Mouse (Mus musculus): Measurements from ENCODE around the gene Wdr60. TPM values are rescaled to one million over a fixed set of nuclear protein-coding genes. Genes with fewer than 3 reads are reported as not detected.

Wdr60 gene
- polyA plus RNA-seq, 1 experiment from 2014 or later = 18.1 TPM

DNA sequence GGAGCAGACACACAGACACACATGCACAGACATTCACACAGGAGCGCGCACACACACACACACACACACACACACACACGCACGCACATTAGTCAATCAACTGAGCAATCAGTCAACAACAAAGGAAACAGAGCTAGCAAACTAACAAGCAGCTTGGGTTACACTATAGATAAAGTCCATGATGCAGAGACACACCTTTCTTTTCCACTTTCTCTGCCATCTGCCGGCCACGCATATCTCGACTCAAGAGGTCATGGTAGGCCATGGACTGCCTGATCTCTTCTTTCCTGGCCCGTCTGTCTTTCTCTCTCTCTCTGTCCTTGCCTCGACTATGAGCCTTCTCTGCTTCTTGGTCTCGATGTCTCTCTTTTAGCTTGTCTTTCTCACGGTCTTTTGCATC lies 7.2 kb downstream of the Wdr60 start:
- Histone ChIP-seq H3K4me1 (replicated peaks; ENCODE audit: control insufficient read depth, insufficient read depth, low read length) (no peaks in the 10 kb centered on the region), H3K36me3 (ENCODE audit: control insufficient read depth, insufficient read depth, low read length) (no peaks in the 10 kb centered on the region; the same call in 1 of the 2 replicates), H3K9ac (ENCODE audit: low read length) (no peak overlapping the region), H3K27me3 (ENCODE audit: control insufficient read depth, insufficient read depth, low read length) (no peaks in the 10 kb centered on the region), H3K4me2 (ENCODE audit: low read depth, low read length, severe bottlenecking) (no peak overlapping the region), H3K27ac (ENCODE audit: low read depth, low read length) (no peak overlapping the region), H3K9me3 (ENCODE audit: control insufficient read depth, low read length) (no peaks in the 10 kb centered on the region), H3K4me3 (ENCODE audit: low read depth, low read length) (no peak overlapping the region)
- 87% methylated on average over 11 of the region's 11 CpGs for WGBS
- ATAC-seq (replicated peaks; ENCODE audit: low FRiP score) = no peak
- DNase-seq (ENCODE audit: low spot score) = no peak

DNA sequence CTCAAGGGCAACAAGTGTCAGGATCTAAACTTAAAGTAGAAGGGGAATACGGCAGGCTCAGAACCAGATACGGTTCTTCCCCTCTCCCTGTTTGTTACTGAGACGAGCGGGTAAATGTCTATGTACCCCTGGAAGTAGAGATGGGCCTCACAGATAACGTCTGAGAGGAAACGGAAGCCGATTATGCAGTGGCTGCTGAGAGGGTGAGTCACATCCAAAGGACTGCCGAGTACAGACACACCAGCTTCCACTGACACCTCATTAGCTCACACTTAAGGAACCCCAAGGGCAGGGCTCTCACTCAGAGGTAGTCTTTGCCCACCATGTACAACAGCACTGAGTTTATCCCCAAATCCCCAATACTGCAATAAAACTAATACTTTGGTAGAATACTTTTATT lies 8.2 kb downstream of the Wdr60 start:
- Histone ChIP-seq H3K4me3 (ENCODE audit: low read depth, low read length) (no peak overlapping the region), H3K9ac (ENCODE audit: low read length) (no peak overlapping the region), H3K27me3 (ENCODE audit: control insufficient read depth, insufficient read depth, low read length) (no peaks in the 10 kb centered on the region), H3K27ac (ENCODE audit: low read depth, low read length) (no peak overlapping the region), H3K9me3 (ENCODE audit: control insufficient read depth, low read length) (no peaks in the 10 kb centered on the region), H3K4me1 (replicated peaks; ENCODE audit: control insufficient read depth, insufficient read depth, low read length) (no peaks in the 10 kb centered on the region), H3K4me2 (ENCODE audit: low read depth, low read length, severe bottlenecking) (no peak overlapping the region), H3K36me3 (ENCODE audit: control insufficient read depth, insufficient read depth, low read length) (no peaks in the 10 kb centered on the region; the same call in 1 of the 2 replicates)
- DNase-seq (ENCODE audit: low spot score) (no peak), ATAC-seq (replicated peaks; ENCODE audit: low FRiP score) (no peak)
- WGBS = 89% methylated on average over 8 of the region's 8 CpGs

- WGBS = 75% methylated on average over 1 of the region's 1 CpGs
- Histone ChIP-seq H3K9me3 (ENCODE audit: control insufficient read depth, low read length) (no peaks in the 10 kb centered on the region), H3K36me3 (ENCODE audit: control insufficient read depth, insufficient read depth, low read length) (no peaks in the 10 kb centered on the region; the same call in 1 of the 2 replicates), H3K4me3 (ENCODE audit: low read depth, low read length) (no peak overlapping the region), H3K27me3 (ENCODE audit: control insufficient read depth, insufficient read depth, low read length) (no peaks in the 10 kb centered on the region), H3K4me2 (ENCODE audit: low read depth, low read length, severe bottlenecking) (no peak overlapping the region), H3K9ac (ENCODE audit: low read length) (no peak overlapping the region), H3K4me1 (replicated peaks; ENCODE audit: control insufficient read depth, insufficient read depth, low read length) (no peaks in the 10 kb centered on the region), H3K27ac (ENCODE audit: low read depth, low read length) (no peak overlapping the region)
- ATAC-seq (replicated peaks; ENCODE audit: low FRiP score) (no peak), DNase-seq (ENCODE audit: low spot score) (no peak)
Measured at GRCm38 (mm10) chr12:116244601-116245000, 18.2 kb downstream of the Wdr60 start.

DNA sequence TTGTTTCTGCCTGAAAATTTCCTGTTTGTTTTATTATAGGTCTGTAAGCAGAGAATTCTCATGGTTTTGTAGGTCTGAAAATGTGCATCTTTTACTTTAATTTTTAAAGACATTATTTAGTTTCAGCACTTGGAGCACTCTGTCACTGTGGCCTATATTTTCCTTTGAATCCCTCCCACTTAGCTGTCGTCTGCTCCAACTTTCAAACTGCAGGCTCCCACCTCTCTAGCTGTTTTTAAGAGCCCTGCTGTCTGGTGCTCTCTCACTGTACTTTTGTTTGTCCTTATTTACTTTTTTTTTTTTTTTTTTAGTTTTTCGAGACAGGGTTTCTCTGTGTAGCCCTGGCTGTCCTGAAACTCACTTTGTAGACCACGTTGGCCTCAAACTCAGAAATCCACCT lies 24.0 kb downstream of the Wdr60 start:
- WGBS = 78% methylated on average over 3 of the region's 3 CpGs
- no peaks in the 10 kb centered on the region for H3K36me3 ChIP-seq (ENCODE audit: control insufficient read depth, insufficient read depth, low read length)
- no peak overlapping the region for H3K27ac ChIP-seq (ENCODE audit: low read depth, low read length)
- ATAC-seq (replicated peaks; ENCODE audit: low FRiP score) = no peak
- H3K4me1 ChIP-seq (replicated peaks; ENCODE audit: control insufficient read depth, insufficient read depth, low read length) = no peaks in the 10 kb centered on the region
- H3K9ac ChIP-seq (ENCODE audit: low read length) = no peak overlapping the region
- H3K4me3 ChIP-seq (ENCODE audit: low read depth, low read length) = no peak overlapping the region
- H3K4me2 ChIP-seq (ENCODE audit: low read depth, low read length, severe bottlenecking) = no peak overlapping the region
- no peaks in the 10 kb centered on the region for H3K9me3 ChIP-seq (ENCODE audit: control insufficient read depth, low read length)
- H3K27me3 ChIP-seq (ENCODE audit: control insufficient read depth, insufficient read depth, low read length) = no peaks in the 10 kb centered on the region
- DNase-seq (ENCODE audit: low spot score) = no peak

DNA sequence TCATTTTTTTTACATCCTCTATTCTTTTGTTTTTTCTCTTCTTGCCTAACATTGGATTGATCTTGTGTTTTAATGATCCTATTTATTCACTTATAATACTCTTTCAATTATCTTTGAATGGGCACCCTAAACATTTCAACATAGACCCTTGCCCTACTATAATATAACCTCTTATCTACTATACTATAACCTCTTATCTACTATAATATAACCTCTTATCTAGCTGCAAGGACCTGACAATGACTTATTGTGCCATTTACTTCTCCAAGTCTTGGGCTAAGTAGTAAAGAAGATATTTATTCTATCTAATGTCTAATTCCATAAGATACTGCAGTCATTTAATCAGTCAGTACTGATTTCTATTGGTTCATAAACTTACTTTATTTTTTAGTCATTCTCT lies 24.5 kb downstream of the Wdr60 start:
- no peak for ATAC-seq (replicated peaks; ENCODE audit: low FRiP score)
- no peaks in the 10 kb centered on the region for H3K9me3 ChIP-seq (ENCODE audit: control insufficient read depth, low read length)

DNA sequence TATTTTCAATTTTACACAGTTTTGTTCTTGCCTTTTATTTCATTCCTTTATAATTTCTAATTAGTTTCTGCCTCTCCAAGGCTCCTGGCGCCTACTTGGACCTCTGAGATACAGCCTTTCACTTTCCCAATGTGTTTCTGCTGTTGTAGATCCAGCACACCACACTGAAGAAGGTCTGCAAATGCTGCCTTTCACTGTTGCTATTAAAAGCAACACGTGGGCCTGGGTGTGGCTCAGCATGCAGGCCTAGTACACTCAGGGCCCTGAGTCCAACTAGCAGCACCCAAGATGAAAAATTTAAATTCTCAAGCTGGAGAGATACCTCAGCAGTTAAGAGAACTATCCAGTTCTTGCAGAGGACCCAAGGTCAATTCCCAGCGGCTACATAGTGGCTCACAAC lies 26.2 kb downstream of the Wdr60 start:
- no peak for DNase-seq (ENCODE audit: low spot score)
- Histone ChIP-seq H3K9ac (ENCODE audit: low read length) (no peak overlapping the region), H3K4me2 (ENCODE audit: low read depth, low read length, severe bottlenecking) (no peak overlapping the region), H3K9me3 (ENCODE audit: control insufficient read depth, low read length) (no peaks in the 10 kb centered on the region), H3K36me3 (ENCODE audit: control insufficient read depth, insufficient read depth, low read length) (no peaks in the 10 kb centered on the region), H3K4me1 (replicated peaks; ENCODE audit: control insufficient read depth, insufficient read depth, low read length) (no peaks in the 10 kb centered on the region), H3K27ac (ENCODE audit: low read depth, low read length) (no peak overlapping the region), H3K27me3 (ENCODE audit: control insufficient read depth, insufficient read depth, low read length) (no peaks in the 10 kb centered on the region), H3K4me3 (ENCODE audit: low read depth, low read length) (no peak overlapping the region)
- WGBS = 88% methylated on average over 3 of the region's 3 CpGs
- no peak for ATAC-seq (replicated peaks; ENCODE audit: low FRiP score)

More for the DNA sequence above, 24.5 kb downstream of the Wdr60 start:
- no peak for DNase-seq (ENCODE audit: low spot score)
- H3K4me2 ChIP-seq (ENCODE audit: low read depth, low read length, severe bottlenecking) = no peak overlapping the region
- no peak overlapping the region for H3K4me3 ChIP-seq (ENCODE audit: low read depth, low read length)
- H3K4me1 ChIP-seq (replicated peaks; ENCODE audit: control insufficient read depth, insufficient read depth, low read length) = no peaks in the 10 kb centered on the region
- H3K27ac ChIP-seq (ENCODE audit: low read depth, low read length) = no peak overlapping the region
- H3K36me3 ChIP-seq (ENCODE audit: control insufficient read depth, insufficient read depth, low read length) = no peaks in the 10 kb centered on the region
- H3K9ac ChIP-seq (ENCODE audit: low read length) = no peak overlapping the region
- no peaks in the 10 kb centered on the region for H3K27me3 ChIP-seq (ENCODE audit: control insufficient read depth, insufficient read depth, low read length)

DNA sequence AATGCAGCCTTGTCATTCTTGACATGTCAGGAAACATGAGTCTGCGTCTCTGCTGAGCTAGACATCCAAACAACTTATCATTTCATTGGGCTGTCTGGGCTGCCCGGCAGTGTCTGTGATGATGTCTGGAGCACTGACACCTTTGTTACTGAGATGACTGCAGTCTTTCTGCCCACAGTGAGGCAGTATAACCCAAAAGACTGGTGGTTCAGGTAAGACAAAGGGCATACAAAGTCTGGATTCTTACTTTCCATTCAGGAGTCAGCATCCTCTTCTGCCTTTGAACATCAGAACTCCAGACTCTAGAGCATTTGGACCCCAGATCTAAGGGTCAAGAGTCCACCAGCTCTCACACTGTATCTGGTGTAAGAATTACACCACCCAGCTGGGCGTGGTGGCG lies 27.5 kb downstream of the Wdr60 start:
- Histone ChIP-seq H3K27me3 (ENCODE audit: control insufficient read depth, insufficient read depth, low read length) (no peaks in the 10 kb centered on the region), H3K36me3 (ENCODE audit: control insufficient read depth, insufficient read depth, low read length) (no peaks in the 10 kb centered on the region), H3K9me3 (ENCODE audit: control insufficient read depth, low read length) (no peaks in the 10 kb centered on the region), H3K4me2 (ENCODE audit: low read depth, low read length, severe bottlenecking) (no peak overlapping the region), H3K4me3 (ENCODE audit: low read depth, low read length) (no peak overlapping the region), H3K4me1 (replicated peaks; ENCODE audit: control insufficient read depth, insufficient read depth, low read length) (no peaks in the 10 kb centered on the region), H3K9ac (ENCODE audit: low read length) (no peak overlapping the region), H3K27ac (ENCODE audit: low read depth, low read length) (no peak overlapping the region)
- DNase-seq (ENCODE audit: low spot score) (no peak), ATAC-seq (replicated peaks; ENCODE audit: low FRiP score) (no peak)
- WGBS = 84% methylated on average over 4 of the region's 4 CpGs

GRCm38 (mm10) chr12:116232061-116232460 lies 30.8 kb downstream of the Wdr60 start:
- H3K27me3 ChIP-seq (ENCODE audit: control insufficient read depth, insufficient read depth, low read length) = no peaks in the 10 kb centered on the region
- H3K27ac ChIP-seq (ENCODE audit: low read depth, low read length) = no peak overlapping the region
- ATAC-seq (replicated peaks; ENCODE audit: low FRiP score) (no peak), DNase-seq (ENCODE audit: low spot score) (no peak)
- no peaks in the 10 kb centered on the region for H3K9me3 ChIP-seq (ENCODE audit: control insufficient read depth, low read length)
- no peak overlapping the region for H3K4me2 ChIP-seq (ENCODE audit: low read depth, low read length, severe bottlenecking)
- WGBS = 85% methylated on average over 1 of the region's 1 CpGs
- H3K4me3 ChIP-seq (ENCODE audit: low read depth, low read length) = no peak overlapping the region
- H3K36me3 ChIP-seq (ENCODE audit: control insufficient read depth, insufficient read depth, low read length) = no peaks in the 10 kb centered on the region
- H3K4me1 ChIP-seq (replicated peaks; ENCODE audit: control insufficient read depth, insufficient read depth, low read length) = no peaks in the 10 kb centered on the region
- H3K9ac ChIP-seq (ENCODE audit: low read length) = no peak overlapping the region

DNA sequence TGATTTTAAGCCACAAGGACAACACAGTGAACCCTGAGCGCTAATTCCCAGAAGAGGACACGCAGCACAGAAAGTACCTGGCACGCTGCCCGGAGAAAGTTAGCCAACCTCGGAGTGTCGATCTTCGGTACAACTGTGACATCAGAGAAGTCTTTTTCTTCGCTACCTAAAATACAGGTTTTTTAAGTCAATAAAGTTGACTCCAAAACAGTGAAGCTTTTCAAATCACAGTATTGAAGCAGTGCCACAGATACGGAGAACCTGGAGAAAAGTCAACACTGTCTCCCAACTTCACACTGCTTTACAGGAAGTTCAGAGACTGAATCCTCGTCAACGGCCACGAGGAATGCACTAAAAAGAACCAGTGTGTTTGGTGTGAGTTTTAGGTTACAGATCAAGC lies 31.2 kb downstream of the Wdr60 start:
- Histone ChIP-seq H3K9me3 (ENCODE audit: control insufficient read depth, low read length) (no peaks in the 10 kb centered on the region), H3K27me3 (ENCODE audit: control insufficient read depth, insufficient read depth, low read length) (no peaks in the 10 kb centered on the region), H3K4me2 (ENCODE audit: low read depth, low read length, severe bottlenecking) (no peak overlapping the region), H3K4me3 (ENCODE audit: low read depth, low read length) (no peak overlapping the region), H3K4me1 (replicated peaks; ENCODE audit: control insufficient read depth, insufficient read depth, low read length) (no peaks in the 10 kb centered on the region), H3K9ac (ENCODE audit: low read length) (no peak overlapping the region), H3K27ac (ENCODE audit: low read depth, low read length) (no peak overlapping the region), H3K36me3 (ENCODE audit: control insufficient read depth, insufficient read depth, low read length) (no peaks in the 10 kb centered on the region)
- DNase-seq (ENCODE audit: low spot score) (no peak), ATAC-seq (replicated peaks; ENCODE audit: low FRiP score) (no peak)
- WGBS = 88% methylated on average over 12 of the region's 12 CpGs
